Mouse (Mus musculus) c-Kit-positive CD71-positive TER-119-positive erythroid progenitor cells, embryonic 14.5 days (primary cell): Measurements from ENCODE around the gene Bcas2.

Source experiments
- DNase-seq: peaks from one replicate; pipeline ENCODE4 v3.0.0-alpha.2; 2013; ENCODE audit warnings: low spot score

The Bcas2 gene

GRCm38 (mm10) chr3:103221435-103221834 is 50.0 kb downstream of the Bcas2 start:
- no peak for DNase-seq

GRCm38 (mm10) chr3:103223752-103224151 is 52.3 kb downstream of the Bcas2 start:
- peak; percentile 42 for DNase-seq

- DNase-seq = no peak
Measured at GRCm38 (mm10) chr3:103224231-103224765, 52.8 kb downstream of the Bcas2 start.

- DNase-seq = no peak
Measured at GRCm38 (mm10) chr3:103227729-103228128, 56.3 kb downstream of the Bcas2 start.
